Mouse (Mus musculus) midbrain, embryonic 13.5 days (tissue): ENCODE measurements around the gene Tdrd6. TPM values are rescaled to one million over a fixed set of nuclear protein-coding genes. Genes with fewer than 3 reads are reported as not detected.
A peak's percentile ranks its signal among the peaks of the same experiment; 100 is the strongest.

Experiments used
- ATAC-seq: fragments of 200-750 bp; cut with Nextera tagmentation; 2 replicates; pipeline ENCODE4 v1.8.0; 2017; ENCODE audit warnings: mild to moderate bottlenecking, moderate TSS enrichment, moderate library complexity
- H3K27ac ChIP-seq: fragments of 300-500 bp; sonication (generic); 2 replicates; pipeline ENCODE4 v1.5.1; 2015; ENCODE audit warnings: inconsistent platforms, mild to moderate bottlenecking, moderate library complexity
- H3K27me3 ChIP-seq: fragments of 300-500 bp; sonication (generic); 2 replicates; pipeline ENCODE4 v1.6.1; 2015; ENCODE audit warnings: mild to moderate bottlenecking, inconsistent platforms
- H3K36me3 ChIP-seq: fragments of 300-500 bp; sonication (generic); 2 replicates; pipeline ENCODE4 v1.6.1; 2015; ENCODE audit warnings: mild to moderate bottlenecking, inconsistent platforms
- H3K4me1 ChIP-seq: fragments of 300-500 bp; sonication (generic); replicated peaks from 2 replicates; pipeline ENCODE4 v1.6.1; 2015; ENCODE audit warnings: inconsistent platforms
- H3K4me2 ChIP-seq: fragments of 300-500 bp; sonication (generic); replicated peaks from 2 replicates; pipeline ENCODE4 v1.6.1; 2015; ENCODE audit warnings: moderate library complexity, mild to moderate bottlenecking, inconsistent platforms
- H3K4me3 ChIP-seq: fragments of 300-500 bp; sonication (generic); replicated peaks from 2 replicates; pipeline ENCODE4 v1.5.1; 2015; ENCODE audit warnings: mild to moderate bottlenecking, inconsistent platforms
- H3K9ac ChIP-seq: fragments of 300-500 bp; sonication (generic); replicated peaks from 2 replicates; pipeline ENCODE4 v1.6.1; 2015; ENCODE audit warnings: mild to moderate bottlenecking, inconsistent platforms
- H3K9me3 ChIP-seq: fragments of 300-500 bp; sonication (generic); 2 replicates; pipeline ENCODE4 v1.6.1; 2016; ENCODE audit warnings: mild to moderate bottlenecking, inconsistent platforms
- WGBS: fragments of 180-500 bp; shearing (Covaris S2); methylation state at CpG from one replicate; pipeline ENCODE4 v1.1.7; 2015; 5-methylcytosine and 5-hydroxymethylcytosine counted together
- polyA plus RNA-seq: library from polyadenylated mRNA; unstranded; fragments of >200 nt; fragmentation: Nextera tagmentation; extraction: Ambion mirVana; gene quantifications from 2 replicates; pipeline ENCODE4 v1.2.1, GENCODE M21; 2015

Gene Tdrd6
- 0.30 and 0.59 TPM in 2 replicates for polyA plus RNA-seq

DNA sequence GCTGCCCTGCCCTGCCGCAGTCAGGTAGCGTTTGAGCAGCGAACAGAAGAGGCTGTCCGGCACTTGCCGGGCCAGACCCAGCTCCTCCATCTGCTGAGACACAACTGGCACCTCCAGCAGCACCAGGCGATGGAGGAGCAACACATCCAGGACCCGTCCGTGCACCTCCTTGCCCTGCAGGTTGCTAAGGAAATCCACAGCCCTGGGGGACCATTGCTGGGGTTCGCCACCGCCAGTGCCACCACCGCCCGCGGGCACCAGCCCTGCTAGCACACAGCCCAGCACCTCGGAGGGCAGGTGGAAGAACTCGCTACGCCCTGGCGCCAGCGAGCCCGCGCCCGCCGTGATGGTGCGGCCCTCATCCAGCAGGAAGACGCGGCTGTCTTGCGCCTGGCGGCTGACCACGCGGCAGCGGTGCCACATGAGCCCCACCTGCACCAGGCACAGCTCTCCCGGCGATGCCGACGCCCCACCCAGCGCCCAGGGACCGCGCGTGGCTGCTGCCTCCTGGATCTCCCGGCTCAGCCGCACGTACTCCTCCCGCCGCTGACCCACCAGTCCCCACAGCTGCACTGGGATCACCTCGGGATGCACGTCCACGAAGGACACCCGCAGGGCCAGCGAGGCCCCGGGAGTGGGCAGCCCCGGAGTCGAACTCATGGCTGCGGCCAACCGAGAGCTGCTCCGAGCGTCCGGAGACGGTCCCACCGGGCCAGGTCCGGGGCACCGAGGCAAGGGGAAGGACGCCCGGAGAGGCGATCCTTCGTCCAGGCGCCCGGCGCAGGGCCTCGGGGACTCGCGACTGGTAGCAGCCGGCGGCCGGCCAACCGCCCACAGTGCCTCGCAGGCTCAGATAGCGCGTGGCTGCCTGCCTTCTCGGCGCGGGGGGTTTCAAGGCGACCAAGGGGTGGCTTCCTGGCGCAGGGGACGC, at the start of gene Tdrd6:
Tdrd6 (minus strand) TSS at position 804 of the 931 bp plus-strand sequence.
- H3K36me3 ChIP-seq: no peaks in the 10 kb centered on the region
- H3K9me3 ChIP-seq: 0 out of 2 replicates have a peak, but pooled peaks cover 12% of the 10 kb centered on the region
- peak within 1 kb of the TSS; percentile 81 for H3K4me2 ChIP-seq
- peak; percentile 84 for ATAC-seq
- WGBS: 4% methylated on average over 82 of the region's 83 CpGs
- peaks cover 15% of the 10 kb centered on the region for H3K4me1 ChIP-seq
- H3K4me3 ChIP-seq: peak within 1 kb of the TSS; percentile 46
- H3K27me3 ChIP-seq: peaks cover 47% of the 10 kb centered on the region
- H3K27ac ChIP-seq: no peak within 1 kb of the TSS
- peak within 1 kb of the TSS; percentile 63 for H3K9ac ChIP-seq

DNA sequence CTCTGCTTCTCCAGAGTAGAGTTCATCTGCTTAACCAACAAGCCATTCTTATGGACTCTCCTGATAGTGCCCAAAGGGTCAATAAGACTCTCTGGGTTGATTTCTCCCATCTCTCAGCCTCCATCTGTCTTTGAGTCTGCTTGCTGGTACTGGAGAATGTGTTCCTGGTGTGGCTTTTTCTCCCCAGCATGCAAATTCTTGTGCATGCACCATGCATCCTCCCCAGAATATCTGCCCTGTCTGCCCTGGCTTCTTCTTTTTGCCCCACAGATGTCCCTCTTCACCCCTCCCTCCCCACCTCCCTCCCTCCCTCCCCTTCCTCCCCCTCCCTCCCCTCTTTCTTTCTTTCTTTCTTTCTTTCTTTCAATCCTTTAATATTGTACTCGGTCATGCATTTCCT, 47.2 kb upstream of the Tdrd6 start:
- Histone ChIP-seq H3K27me3 (no peaks in the 10 kb centered on the region), H3K9me3 (no peaks in the 10 kb centered on the region), H3K36me3 (peaks cover 6% of the 10 kb centered on the region), H3K4me2 (no peak overlapping the region), H3K4me1 (no peaks in the 10 kb centered on the region), H3K9ac (no peak overlapping the region), H3K4me3 (no peak overlapping the region), H3K27ac (no peak overlapping the region)
- ATAC-seq: no peak
- WGBS: 59% methylated on average over 1 of the region's 1 CpGs

DNA sequence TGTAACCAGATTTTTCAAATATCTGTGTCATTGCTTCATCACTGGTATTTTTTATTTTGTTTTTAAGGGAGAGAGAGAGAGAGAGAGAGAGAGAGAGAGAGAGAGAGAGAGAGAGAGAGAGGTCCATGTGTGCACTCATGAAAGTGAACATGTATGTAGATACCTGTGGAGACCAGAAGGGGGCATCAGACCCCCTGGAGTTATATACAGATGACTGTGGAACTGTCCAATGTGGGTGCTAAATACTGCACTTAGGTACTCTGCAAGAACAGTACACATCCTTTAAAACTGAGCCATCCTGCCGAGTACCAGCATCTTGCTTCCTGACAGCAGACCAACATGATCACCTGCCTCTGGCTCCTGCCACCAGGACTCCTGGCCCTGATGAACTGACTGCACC, 46.1 kb upstream of the Tdrd6 start:
- Histone ChIP-seq H3K4me3 (no peak overlapping the region), H3K27ac (no peak overlapping the region), H3K9ac (no peak overlapping the region), H3K9me3 (no peaks in the 10 kb centered on the region), H3K27me3 (no peaks in the 10 kb centered on the region), H3K36me3 (peaks cover 6% of the 10 kb centered on the region; the same call in 1 of the 2 replicates), H3K4me2 (no peak overlapping the region), H3K4me1 (no peaks in the 10 kb centered on the region)
- ATAC-seq: no peak
- 100% methylated on average over 1 of the region's 1 CpGs for WGBS

DNA sequence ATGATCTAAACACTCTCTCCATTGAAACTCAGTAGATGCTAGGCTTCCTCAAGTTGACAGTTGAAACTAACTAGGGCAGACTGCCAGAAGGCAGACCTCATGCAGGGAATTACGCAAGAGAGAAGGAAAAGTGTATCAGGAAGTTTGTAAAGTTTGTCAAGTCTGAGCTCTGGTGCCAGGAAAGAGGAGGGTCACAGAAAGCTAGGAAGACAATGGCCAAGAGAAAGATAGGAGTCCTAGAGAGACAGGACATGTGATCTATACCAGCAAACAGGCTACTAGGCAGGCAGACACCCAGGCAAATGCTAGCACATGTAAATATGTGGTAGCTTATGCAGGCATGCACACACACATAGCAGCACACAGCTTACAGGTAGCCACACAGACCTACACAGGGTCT, 45.1 kb upstream of the Tdrd6 start:
- H3K9ac ChIP-seq: no peak overlapping the region
- no peak for ATAC-seq
- WGBS: 83% methylated on average over 1 of the region's 1 CpGs

DNA sequence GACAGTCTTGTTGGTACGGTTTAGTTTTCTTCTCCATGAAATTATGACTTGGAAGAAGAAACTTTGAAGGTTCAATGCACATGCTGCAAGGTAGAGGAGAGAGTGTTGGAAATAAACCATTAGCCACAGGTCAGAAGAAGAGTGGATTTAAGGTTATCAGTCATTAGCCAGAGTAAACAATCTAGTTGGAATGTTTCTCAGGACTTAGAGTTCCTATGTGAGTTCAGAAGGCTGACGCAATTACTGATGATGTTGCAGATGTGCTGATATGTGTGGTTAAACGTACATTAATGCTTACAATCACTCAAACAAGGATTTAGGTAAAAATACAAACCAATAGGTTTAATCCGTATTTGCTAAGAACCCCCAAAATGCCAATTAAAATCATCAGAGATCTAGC, 41.8 kb upstream of the Tdrd6 start:
- no peak overlapping the region for H3K9ac ChIP-seq
- WGBS: 91% methylated on average over 4 of the region's 4 CpGs
- no peaks in the 10 kb centered on the region for H3K9me3 ChIP-seq
- no peak overlapping the region for H3K4me3 ChIP-seq
- no peaks in the 10 kb centered on the region for H3K27me3 ChIP-seq
- no peak overlapping the region for H3K27ac ChIP-seq
- no peaks in the 10 kb centered on the region for H3K36me3 ChIP-seq
- H3K4me2 ChIP-seq: no peak overlapping the region
- ATAC-seq: no peak
- peaks cover 5% of the 10 kb centered on the region; the same call in 1 of the 2 replicates for H3K4me1 ChIP-seq

More for the DNA sequence above, 45.1 kb upstream of the Tdrd6 start:
- Histone ChIP-seq H3K27me3 (no peaks in the 10 kb centered on the region), H3K36me3 (peaks cover 5% of the 10 kb centered on the region; the same call in 1 of the 2 replicates), H3K9me3 (no peaks in the 10 kb centered on the region), H3K27ac (no peak overlapping the region), H3K4me1 (no peaks in the 10 kb centered on the region), H3K4me2 (no peak overlapping the region), H3K4me3 (no peak overlapping the region)

DNA sequence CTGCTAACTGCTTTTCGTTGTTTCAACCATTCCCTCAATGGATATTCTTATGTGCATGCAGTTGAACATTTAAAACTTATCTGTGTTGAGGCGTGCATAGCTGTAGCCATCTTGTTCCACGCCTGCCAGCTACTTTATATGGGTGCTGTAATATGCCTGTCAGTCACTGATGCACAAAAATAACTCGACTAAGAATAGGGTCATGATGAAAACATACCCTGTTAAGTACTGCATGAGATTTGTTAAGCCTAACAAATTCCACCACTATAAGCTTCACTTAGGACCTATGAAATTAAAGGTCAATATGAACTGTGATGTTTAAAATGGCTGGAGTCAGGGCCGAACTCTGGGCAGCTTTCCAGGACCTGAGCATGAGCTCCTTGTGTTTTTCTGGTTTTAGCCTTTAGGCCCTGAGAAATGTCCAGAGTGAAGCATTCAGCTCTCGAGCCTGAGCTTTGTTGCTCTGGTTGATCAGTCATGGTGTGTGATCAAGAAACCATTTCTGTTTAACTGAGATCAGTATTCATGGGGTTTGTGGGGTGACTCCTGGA, 39.1 kb upstream of the Tdrd6 start:
- Histone ChIP-seq H3K4me2 (peak overlapping the region; percentile 64), H3K36me3 (no peaks in the 10 kb centered on the region), H3K27ac (no peak overlapping the region), H3K9ac (no peak overlapping the region), H3K4me3 (0 out of 2 replicates have a peak overlapping the region, but pooled peaks have one; percentile 93), H3K9me3 (no peaks in the 10 kb centered on the region), H3K4me1 (peaks cover 24% of the 10 kb centered on the region), H3K27me3 (no peaks in the 10 kb centered on the region)
- no peak for ATAC-seq
- WGBS: 67% methylated on average over 6 of the region's 6 CpGs

DNA sequence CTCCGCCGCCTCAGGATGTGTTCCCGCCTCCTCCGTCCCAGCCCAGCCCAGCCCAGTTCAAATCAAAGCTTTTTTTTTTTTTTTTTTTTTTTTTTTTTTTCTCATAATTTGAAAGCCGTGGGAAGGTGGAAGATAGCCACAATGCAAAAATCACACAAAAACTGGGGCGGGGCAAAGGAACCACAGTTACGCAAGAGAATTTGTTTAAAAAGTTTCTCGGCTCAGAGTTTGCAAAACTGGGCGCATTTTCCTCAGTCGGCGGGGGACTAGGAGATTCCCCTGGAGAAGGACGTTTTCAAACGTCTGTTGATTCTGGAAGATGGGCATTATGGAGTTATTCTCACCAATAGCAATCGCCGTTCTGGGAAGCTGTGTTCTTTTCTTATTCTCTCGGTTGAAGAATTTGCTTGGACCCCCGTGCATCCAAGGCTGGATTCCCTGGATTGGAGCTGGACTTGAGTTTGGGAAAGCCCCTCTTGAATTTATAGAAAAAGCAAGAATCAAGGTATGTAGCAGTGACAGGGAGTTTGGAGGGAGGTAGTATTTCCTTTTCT, 37.3 kb upstream of the Tdrd6 start, which contains the start of gene Cyp39a1:
Cyp39a1 (plus strand) TSS at position 136 of the 554 bp plus-strand sequence.
- peak within 1 kb of the TSS; percentile 80 for H3K27ac ChIP-seq
- peak within 1 kb of the TSS; percentile 64 for H3K4me2 ChIP-seq
- peaks cover 25% of the 10 kb centered on the region for H3K4me1 ChIP-seq
- peaks cover 15% of the 10 kb centered on the region for H3K36me3 ChIP-seq
- peak within 1 kb of the TSS; percentile 93 for H3K9ac ChIP-seq
- 1% methylated on average over 17 of the region's 17 CpGs for WGBS
- H3K9me3 ChIP-seq: no peaks in the 10 kb centered on the region
- peak within 1 kb of the TSS; percentile 93 for H3K4me3 ChIP-seq
- ATAC-seq: no peak
- no peaks in the 10 kb centered on the region for H3K27me3 ChIP-seq

DNA sequence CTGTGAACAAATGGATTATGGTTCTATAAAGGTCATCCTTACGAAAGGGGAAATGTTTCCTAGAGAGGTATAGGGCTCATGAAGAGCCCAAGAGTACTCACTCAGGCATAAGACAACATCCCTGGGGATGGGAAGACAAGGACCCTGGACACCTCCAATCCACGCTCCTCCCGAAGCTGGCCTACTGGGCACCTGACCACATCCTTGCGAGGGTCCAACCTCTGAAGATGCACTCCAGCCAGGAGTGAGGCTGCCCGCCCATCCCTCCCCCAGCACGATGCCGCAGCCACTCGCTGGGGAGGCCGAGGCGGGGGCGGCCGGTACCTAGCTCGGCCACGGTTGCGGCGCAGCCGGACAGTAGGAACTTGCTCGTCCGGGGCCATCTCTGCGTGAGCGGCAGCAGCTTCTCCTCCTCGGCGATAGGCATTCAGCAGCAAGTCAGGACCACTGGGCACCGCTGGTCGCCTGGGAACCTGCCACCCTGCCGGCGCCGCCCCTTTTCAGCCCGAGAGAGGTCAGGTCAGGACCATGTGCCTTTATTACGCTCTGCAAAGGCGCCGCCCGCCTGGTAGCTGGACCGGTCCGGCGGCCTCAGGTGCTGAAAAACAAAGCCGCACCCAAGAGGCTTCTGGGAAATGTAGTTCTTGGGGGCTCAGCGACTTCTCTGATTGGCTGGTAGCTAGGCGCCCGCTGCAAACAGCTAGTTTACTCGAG, 36.6 kb upstream of the Tdrd6 start, which contains the start of gene Slc25a27:
Slc25a27 (minus strand) TSS at position 639 of the 714 bp plus-strand sequence.
- no peaks in the 10 kb centered on the region for H3K9me3 ChIP-seq
- H3K36me3 ChIP-seq: peaks cover 17% of the 10 kb centered on the region
- ATAC-seq: peak; percentile 97
- H3K27me3 ChIP-seq: no peaks in the 10 kb centered on the region
- under 1% methylated on average over 41 of the region's 41 CpGs for WGBS
- H3K27ac ChIP-seq: peak within 1 kb of the TSS; percentile 80
- peak within 1 kb of the TSS; percentile 93 for H3K4me3 ChIP-seq
- peaks cover 25% of the 10 kb centered on the region for H3K4me1 ChIP-seq
- H3K9ac ChIP-seq: peak within 1 kb of the TSS; percentile 93
- peak within 1 kb of the TSS; percentile 64 for H3K4me2 ChIP-seq

DNA sequence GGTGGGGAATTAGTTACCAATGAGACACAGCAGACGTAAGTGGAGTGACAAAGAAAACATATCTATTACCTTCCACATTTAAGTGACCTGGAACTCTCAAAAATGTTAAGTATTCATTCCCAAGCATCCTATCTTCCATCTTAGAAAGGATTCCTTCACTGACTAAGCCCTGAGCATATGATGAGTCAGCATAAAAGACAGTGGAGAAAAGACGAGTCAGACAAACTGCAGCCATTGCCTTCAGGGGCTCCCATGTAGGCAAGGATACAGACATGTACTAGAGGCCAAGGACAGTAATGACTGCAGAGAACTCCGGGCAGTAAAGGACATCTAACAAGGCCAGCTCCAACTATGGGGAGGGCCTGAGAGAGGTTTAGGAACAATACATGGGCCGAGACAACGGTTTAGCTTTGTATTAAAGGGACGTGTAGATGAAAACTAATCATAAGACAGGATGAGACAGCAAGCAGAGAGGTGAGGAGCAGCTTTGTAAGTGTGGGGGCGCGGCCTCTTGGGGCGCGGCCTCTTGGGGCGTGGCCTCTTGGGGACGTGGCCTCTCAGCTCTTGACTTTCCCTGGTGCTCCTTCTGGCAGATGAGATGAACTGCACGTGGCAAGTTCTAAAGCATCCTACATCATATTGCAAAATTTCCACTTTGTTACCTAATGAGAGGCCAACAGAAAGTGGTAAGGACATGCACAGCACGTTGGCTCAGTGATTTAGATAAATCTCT, 21.4 kb upstream of the Tdrd6 start:
- H3K4me1 ChIP-seq: no peaks in the 10 kb centered on the region
- H3K9me3 ChIP-seq: no peaks in the 10 kb centered on the region
- no peaks in the 10 kb centered on the region for H3K27me3 ChIP-seq
- no peak overlapping the region for H3K4me2 ChIP-seq
- 72% methylated on average over 14 of the region's 14 CpGs for WGBS
- peaks cover 75% of the 10 kb centered on the region for H3K36me3 ChIP-seq
- H3K9ac ChIP-seq: no peak overlapping the region
- no peak overlapping the region for H3K27ac ChIP-seq
- H3K4me3 ChIP-seq: no peak overlapping the region
- ATAC-seq: no peak

DNA sequence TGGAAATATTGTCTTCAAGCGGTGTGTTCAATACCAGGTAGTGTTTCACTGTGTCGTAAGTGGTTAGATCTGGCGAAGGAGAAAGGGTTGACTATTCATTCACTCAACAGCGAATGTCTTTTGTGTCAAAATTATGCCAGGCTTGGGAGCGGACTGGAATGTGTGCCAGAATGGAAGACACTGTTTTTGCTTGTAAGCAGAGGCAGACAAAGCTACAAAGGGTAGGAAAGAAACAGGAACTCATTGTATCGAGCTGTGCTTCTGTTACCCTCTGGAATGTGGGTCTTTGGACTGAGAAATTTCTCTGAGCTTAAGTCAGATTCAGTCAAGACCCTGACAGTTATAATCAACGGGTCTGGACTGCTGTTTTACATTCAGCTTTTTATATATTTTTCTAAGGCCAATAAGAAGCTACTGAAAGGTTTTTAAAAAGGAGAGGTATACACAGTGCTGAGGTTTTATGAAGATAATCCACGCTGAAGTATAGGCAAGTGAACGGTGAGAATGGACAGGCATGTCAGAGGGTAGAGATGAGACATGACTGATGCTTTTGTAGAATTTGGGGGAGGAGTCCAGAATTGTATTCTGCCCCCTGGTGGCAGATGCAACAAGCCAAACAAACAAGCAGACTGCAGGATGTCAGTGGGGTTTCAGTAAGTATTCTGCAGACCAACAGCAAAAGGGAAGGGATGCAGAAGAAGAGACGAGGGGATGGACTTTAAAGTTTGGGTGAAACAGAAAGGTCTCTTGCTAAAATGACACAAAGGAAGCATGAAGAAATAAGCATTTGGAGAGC, 19.7 kb upstream of the Tdrd6 start:
- no peak for ATAC-seq
- no peak overlapping the region for H3K4me3 ChIP-seq
- H3K9ac ChIP-seq: no peak overlapping the region
- H3K4me2 ChIP-seq: no peak overlapping the region
- H3K36me3 ChIP-seq: peaks cover 86% of the 10 kb centered on the region
- no peaks in the 10 kb centered on the region for H3K9me3 ChIP-seq
- H3K27ac ChIP-seq: no peak overlapping the region
- no peaks in the 10 kb centered on the region for H3K4me1 ChIP-seq
- WGBS: 77% methylated on average over 10 of the region's 10 CpGs
- H3K27me3 ChIP-seq: no peaks in the 10 kb centered on the region
